Mouse (Mus musculus): ENCODE measurements around the gene Tmigd1. TPM values are rescaled to one million over a fixed set of nuclear protein-coding genes. Genes with fewer than 3 reads are reported as not detected.
A peak's percentile ranks its signal among the peaks of the same experiment; 100 is the strongest.
"Not testable (repeated sequence)": the region's sequence is repeated elsewhere in the genome, so short reads cannot be mapped to it uniquely, and the experiment has no call there.

The Tmigd1 gene
- total RNA-seq, 1 experiment from 2014 or later, result 1.1 TPM

DNA sequence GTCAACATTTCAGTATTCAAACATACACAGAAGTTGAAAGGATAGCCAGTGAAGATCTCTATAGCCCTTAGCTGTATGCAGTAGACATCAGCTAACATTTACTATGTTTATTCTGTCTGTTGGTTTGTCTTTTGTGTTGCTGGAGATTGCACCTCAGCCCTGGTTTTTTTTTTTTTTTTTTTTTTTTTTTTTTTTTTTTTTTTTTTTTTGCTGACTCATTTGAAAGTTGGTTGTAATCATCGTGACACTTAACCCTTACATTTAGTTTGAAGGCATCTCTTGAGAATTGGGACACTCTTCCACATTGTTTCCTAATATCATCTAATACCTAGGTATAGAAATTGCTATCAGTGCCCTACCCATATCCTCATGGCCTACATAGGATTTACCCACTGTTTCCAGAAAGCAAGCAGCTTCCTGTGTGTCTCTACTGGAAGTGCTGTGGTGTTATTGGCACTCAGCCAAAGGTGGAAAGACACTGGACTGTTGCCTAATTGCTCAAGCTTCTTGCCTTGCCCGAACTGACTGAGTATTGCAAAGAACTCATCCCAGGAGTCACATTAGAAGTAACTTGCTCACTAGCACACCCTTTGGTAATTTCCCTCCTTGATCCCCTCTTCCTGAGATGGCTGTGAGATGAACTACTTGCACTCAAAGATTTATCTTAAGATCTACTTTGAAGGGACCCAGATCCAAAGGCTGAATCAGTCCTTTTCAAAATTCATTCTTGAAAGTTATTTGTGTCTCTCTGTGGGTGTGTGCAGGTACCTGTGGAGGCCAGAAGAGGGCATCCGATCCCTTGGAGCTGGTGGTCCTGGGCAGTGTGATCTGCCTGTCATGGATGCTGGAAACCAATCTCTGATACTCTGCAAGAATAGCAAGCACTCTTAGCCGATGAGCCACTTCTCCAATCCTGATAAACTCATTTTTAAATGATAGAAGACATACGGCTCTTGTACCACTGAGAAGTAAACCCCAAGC, 1.9 kb upstream of the Tmigd1 start:
- DNase-seq, result peak; percentile 19

DNA sequence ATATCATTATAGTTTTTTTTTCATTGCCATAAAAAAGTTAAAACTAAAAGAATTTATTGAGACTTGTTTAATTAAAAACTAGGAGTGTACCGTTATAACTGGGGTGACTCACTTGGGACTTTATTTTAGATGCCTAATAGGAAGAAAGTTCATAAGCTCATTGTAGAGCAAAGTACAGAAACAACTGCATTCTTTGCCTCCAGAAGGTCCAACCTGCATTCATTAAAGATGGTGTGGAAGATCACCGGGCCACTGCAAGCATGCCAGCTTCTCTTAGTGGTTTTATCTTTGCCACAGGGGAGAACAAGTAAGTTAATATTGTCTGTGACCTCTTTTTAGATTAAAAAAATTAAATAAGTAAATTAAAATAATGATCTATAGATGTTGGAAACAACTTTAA, 2.4 kb downstream of the Tmigd1 start:
- DNase-seq, result no peak

DNA sequence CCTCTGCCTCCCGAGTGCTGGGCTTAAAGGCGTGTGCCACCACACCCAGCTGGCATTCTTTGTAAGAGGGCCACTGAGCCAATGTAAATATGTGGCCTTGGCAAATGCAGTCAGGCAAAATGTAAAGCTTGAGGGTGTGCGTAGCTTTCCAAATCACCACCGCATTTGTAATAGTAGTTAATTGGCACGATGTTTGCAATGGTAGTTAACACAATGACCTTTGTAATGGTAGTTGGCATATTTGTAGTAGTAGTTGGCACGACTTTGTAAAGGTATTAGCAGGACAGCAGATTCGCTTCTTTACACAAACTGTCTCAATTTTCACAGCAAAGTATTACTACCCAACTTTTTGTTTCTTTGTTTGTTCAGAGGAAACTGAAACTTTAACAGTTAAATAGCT, 6.7 kb downstream of the Tmigd1 start:
- DNase-seq, result no peak

DNA sequence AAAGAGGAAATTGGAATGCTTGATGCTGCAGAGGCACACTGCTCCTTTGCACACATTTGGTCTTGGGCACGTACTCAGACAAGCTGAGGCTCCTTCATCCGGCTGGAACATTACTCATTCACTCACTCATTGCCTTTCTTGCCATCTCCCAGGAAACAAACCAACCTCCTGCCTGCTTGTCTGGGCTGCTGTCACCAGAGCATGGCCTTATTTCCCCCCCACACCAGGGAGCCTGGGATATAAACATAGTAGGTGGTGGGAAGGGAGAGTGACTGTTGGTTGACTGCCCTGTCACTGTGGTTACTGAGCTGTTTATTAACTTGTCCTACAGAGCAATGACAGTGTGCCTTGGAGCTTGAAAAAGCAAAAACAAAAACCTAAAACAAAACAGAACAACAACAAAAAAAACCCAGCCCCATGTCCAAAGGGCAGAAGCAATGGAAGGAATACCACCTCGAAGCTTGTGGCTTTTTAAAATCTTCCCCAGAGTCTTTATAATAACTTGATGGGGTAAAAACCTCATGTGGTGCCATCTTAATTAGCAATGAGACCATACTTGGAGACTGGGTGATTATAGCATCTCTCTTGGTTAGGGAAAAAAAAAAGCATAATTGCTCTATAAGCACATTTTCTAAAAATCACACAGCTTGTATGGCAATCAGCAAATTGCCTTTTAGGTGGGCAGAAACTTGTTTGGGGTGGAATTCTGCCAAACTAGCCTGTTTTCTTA, 9.5 kb downstream of the Tmigd1 start:
- no peak for DNase-seq

DNA sequence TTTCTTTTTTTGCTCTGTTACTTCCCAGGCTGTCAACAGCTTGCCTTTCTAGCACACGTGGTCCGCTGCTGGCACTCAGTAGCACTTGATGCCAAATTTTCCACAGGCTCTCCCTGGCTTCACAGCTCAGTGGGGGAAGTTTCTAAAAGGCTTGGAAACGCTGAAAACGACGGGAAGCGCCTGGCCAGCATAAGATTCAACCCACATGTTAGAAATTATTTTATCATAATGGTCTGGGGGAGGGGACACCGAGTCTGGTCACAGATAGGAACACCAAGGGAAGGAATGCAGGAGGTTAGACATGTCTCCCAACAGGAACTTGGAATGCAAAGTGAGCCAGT, 10.1 kb downstream of the Tmigd1 start:
- no peak for DNase-seq

DNA sequence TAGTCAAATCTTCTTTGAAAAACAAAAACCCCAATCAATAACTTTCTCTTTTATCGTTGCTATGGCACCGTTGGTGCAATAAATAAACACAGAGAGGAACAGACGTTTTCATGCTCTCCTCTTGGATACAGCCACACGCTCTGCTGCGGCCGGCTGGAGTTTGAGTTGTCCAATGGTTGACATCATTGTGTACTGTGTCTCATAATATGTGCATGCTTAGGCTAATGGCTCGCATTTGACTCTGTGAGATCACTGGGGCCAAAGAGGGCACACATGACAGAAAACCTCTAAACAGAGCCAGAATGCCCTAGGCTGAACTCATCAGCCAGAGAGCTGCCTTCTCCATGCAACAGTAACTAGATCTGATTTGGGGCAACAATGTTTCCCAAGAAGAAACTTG, 12.4 kb downstream of the Tmigd1 start:
- DNase-seq, result no peak

DNA sequence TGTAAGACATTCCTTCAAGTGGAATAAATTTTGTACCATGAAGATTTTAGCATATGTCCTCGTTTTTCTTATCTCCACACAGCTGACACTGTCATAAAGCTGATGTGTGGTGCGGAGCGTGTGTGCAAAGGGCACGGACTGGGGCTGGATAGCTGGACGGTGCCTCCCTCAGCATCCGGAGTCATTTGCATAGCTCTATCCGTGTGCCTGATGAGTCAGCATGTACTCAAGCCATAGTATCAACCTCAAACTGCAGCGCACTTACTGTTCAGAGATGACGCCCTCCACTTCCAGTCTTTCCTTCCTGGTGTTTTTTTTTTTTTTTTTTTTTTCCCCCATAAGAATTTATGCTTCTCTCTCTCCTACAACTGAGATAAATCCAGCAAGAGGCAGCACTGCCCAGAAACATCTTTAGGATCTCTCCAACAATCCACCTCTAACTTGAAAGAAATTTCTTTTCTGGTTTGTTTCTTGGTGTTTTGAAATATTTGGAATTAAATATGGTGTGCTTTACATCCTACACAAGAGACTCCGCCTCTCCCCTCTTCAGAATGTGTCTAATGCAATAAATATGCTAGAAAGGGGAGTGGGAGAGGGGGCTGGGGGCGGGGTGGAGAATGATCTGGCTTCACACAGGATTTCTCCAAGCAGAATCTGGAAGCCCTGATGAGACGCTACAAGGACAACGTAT, 14.7 kb downstream of the Tmigd1 start:
- peak; percentile 9 for DNase-seq

DNA sequence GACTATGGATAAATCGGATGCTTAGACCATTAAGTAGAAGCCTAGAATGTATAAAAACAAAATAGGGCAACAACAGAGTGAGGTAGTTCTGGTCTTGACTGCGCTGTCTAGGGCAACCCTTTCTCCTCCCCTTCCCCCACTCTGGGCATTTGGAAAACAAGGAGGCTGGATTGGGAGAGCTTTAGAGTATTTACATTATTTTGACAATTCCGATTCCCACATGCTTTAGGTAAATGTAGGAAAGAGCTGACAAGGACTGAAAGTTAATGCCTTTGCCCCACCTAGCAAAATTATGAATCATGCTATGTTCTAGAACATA, 15.2 kb downstream of the Tmigd1 start:
- DNase-seq, result no peak

DNA sequence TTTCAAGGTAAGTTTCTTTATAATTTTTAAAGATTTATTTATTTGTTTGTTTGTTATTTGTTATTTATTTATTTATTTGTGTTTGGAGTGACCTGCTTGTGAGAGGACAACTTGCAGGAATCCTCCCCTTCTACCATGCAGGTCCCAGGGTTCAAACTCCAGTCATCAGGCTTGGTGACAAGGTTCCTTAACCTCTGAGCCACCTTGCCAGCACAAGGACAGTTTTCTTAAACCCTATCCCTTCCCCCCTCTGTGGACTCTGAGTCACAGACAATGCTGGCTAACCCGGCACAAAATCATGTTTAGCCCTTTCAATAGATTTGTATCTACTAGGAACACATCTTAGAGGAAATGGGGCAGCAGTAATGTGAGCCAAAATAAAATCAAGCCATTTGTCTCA, 18.6 kb downstream of the Tmigd1 start:
- DNase-seq, result no peak

DNA sequence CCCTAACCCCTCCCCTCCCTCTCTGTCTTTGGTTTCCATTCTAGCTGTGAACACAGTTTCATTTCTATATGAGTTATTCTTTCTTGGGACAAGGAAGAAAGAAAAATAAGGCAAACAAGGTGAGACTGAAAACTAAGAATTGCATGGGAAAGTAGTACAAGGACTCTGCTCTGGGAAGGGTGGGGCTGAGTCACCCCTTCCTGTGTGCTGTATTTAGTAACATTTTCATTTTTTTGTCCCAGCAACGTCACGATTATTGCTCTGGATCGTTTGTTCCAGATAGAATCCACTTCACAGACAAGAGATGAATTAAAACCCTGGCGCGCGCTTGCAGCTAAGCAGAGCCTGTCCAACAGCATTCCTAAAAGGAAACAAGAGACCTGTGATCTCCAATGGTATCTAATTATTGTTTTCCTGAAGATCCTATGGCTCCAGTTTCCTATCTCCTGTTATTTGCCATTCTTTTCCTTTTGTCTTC, 22.8 kb downstream of the Tmigd1 start, which contains the start of gene Blmh:
TSS of gene Blmh (plus strand) at position 51 of the 478 bp plus-strand sequence.
- peak; percentile 10 for DNase-seq

DNA sequence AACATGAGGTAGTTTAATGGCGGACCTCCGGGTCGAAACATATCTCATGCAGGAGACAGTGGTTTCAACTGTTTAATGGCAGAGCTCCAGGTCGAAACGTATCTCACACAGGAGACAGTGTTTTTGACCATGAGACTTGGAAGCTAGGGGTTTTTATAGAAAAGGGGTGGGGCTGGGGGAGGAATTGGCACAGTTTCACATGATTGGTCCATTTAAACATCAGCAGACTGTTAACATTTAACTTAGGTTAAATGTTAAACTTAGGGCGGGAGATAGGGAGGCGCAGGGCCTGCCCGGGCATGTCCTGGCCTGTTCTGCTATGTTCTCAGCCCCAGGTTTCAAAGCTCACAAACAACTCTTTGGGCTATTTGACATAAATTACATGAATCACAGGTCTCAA, 26.6 kb downstream of the Tmigd1 start:
- DNase-seq, result not testable (repeated sequence)

DNA sequence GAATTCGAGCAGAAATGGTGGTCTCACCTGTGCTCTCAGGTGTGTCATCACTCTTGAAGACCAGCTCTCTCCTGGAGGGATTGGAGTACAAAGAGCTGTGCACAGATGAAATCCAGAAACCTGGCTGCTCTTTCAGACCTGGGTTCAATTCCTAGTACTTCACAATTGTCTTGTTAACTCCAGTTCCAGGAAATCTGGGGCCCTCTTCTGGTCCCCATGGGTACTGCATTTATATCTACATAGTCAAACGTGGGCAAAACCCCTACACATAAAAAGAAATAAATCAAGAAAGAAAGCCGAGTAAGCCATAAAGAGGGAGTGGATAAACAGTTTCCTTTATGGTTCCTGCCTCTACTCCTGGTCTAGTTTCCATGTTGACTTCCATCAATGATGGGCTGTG, 31.2 kb downstream of the Tmigd1 start:
- DNase-seq, result no peak

DNA sequence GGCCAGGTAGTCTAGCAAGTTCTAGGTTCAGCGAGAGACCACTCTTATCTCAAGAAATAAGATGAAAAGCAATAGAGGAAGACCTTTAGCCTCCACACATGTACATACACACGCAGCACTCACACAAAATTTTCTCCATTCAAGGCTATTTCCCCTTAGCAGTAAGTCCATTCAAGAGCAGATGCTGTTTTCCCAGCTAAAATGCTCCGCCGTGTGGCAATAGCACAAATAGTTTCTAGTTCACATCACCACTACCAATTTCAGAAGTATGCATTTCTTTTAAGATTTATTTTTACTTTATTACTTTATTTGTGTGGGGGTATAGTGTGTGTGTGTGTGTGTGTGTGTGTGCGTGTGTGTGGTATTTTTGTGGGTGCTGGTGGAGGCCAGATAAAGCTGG, 34.6 kb downstream of the Tmigd1 start:
- no peak for DNase-seq

DNA sequence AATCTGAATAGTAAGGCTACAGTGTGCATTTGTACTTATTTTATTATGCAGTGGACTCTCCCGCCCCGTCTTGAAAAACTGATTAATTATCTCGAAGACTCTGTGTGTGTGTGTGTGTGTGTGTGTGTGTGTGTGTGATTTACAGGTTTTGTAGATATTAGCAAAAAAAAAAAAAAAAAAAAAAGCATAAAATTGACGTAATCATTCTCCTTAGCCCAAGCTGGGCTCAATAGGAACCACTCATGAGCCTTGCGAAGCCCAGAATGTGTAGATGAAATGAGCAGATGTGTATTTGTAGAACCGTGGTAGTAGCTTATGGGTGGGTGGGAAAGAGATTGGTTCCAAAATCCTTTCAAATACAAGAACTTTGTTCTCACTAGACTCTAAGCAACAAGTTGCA, 42.9 kb downstream of the Tmigd1 start:
- no peak for DNase-seq

DNA sequence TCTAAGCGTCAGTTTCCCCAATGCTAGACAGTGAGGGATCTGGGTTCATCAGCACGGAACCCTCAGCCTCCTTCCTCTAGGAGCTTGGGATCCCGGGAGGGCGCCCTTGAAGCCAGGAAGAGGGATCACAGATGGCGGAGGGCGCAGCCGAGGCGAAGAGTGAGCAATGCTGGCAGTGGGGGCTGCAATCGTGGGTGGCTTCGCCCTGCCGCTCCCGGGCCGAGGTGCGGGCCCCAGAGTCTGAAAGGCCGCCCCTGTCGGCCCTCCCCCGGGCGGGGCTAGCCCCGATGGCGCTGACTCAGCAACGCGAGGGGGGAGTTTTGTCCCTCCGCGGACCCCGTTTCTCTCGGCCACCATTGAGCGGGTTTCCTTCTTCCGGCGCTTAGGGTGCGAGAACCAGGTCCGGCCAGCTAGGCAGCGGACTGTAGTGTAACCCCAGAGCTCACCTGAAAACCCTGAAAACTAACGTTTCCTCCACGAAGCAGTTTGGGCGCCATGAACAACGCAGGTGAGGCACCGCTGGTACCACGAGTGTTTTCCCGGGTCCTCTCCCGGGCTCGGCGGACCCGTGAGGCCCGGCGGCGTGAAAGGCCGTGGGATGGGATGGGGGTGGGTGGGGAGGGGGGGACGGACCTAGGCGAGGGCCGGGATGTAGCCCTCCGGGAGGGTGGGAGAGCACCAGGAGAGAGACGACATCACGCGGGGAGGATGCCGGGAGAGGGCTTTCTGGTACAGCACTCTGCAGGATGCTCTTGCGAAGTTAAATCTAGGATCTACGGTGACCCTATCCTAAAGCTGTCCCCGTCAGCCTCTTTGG, 43.6 kb downstream of the Tmigd1 start:
- DNase-seq, result peak; percentile 95

DNA sequence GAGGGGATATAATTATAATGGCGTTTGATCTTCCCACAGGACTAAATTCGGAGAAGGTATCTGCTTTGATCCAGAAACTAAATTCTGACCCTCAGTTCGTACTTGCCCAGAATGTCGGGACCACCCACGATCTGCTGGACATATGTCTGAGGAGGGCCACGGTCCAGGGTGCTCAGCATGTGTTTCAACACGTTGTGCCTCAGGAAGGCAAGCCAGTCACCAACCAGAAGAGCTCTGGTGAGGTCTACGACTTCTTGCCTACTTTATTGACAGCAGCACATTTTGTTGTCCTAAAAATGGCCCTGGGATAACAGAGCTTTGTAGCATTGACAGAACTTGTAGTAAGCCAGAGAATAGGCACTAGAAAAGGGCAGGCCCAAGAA, 44.2 kb downstream of the Tmigd1 start:
- no peak for DNase-seq

DNA sequence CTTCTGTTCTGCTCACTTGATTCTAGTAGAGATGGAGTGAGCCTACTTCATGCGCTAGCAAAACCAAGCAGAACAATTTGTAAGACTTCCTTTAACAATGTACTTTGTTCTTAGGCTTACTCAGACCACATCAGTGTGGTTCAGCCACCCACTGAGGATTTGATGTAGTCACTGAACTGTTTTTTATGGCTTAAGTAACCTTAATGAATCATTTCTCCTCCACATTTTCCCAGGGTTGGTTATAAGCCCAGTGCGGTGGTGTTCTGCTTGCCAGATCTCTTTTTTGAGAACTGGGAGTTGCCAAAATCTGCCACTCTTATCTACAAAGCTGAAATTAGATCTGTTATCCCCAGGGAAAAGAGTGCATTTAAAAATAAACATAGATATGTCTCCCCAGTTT, 51.6 kb downstream of the Tmigd1 start:
- DNase-seq, result no peak

DNA sequence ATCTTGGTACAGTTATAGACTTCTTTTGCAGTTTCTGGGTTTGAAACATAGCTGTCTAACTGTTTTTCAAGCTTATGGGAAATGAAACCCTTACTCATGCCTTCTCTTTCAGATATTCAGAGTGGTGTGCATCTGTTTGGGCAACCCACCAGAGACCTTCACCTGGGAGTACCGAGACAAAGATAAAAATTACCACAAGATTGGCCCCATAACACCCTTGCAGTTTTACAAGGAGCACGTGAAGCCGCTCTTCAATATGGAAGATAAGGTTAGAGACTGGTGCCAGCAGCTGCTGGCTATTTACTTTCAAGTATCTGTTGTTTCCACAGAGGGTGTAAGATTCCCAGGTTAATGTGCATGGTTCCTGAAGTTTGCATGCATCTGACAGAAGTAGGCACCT, 63.7 kb downstream of the Tmigd1 start:
- no peak for DNase-seq

All from adrenal gland, postnatal 25 days (tissue).